Mouse (Mus musculus): ENCODE measurements at regions not wholly inside any gene's neighbourhood (a gene's known extent, or its start where the extent isn't known, plus 50 kb on each side); places are given as distances from the start of the nearest gene placed in this dataset.

GRCm38 (mm10) chr1:119347749-119348148 lies 74.3 kb downstream of the Inhbb start:
- no peak for TF ChIP-seq CTCF (IDR thresholded peaks at IDR 0.05; ENCODE audit: low read depth)
- no peak for TF ChIP-seq EP300 (IDR thresholded peaks at IDR 0.05; ENCODE audit: low read depth)

All from heart, postnatal 0 days (tissue).